Mouse (Mus musculus): ENCODE results near the gene Slc25a42. TPM values are rescaled to one million over a fixed set of nuclear protein-coding genes. Genes with fewer than 3 reads are reported as not detected.

Slc25a42 gene
- total RNA-seq (2014; rRNA removed) (12.0 and 17.1 TPM in 2 replicates), polyA plus RNA-seq (2015; fragmentation: Nextera tagmentation; extraction: Ambion mirVana) (8.2 and 8.3 TPM in 2 replicates)

- no peaks in the 10 kb centered on the region for H3K9me3 ChIP-seq (ENCODE audit: low read length)
- H3K4me2 ChIP-seq (ENCODE audit: low read depth, low read length): peak within 1 kb of the TSS; percentile 91
- DNase-seq (ENCODE audit: low spot score) (peak; percentile 99), ATAC-seq (peak; percentile 97)
- no peaks in the 10 kb centered on the region for H3K36me3 ChIP-seq (ENCODE audit: insufficient read depth, low read length)
- H3K27ac ChIP-seq: peak within 1 kb of the TSS; percentile 83
- 1% methylated on average over 66 of the region's 66 CpGs for WGBS
- peaks cover 3% of the 10 kb centered on the region; the same call in 1 of the 2 replicates for H3K27me3 ChIP-seq (ENCODE audit: insufficient read depth, low read length)
- no peaks in the 10 kb centered on the region for H3K4me1 ChIP-seq (ENCODE audit: insufficient read depth, low read length)
- H3K9ac ChIP-seq (replicated peaks; ENCODE audit: low read length): peak within 1 kb of the TSS; percentile 71
- TF ChIP-seq CTCF (IDR thresholded peaks at IDR 0.05; ENCODE audit: low read depth): no peak
- peak within 1 kb of the TSS; percentile 69 for H3K4me3 ChIP-seq (ENCODE audit: low read length)
Observed at GRCm38 (mm10) chr8:70212112-70213055, at the start of gene Slc25a42. TSS of gene Slc25a42 (minus strand) at chr8:70212305.

DNA sequence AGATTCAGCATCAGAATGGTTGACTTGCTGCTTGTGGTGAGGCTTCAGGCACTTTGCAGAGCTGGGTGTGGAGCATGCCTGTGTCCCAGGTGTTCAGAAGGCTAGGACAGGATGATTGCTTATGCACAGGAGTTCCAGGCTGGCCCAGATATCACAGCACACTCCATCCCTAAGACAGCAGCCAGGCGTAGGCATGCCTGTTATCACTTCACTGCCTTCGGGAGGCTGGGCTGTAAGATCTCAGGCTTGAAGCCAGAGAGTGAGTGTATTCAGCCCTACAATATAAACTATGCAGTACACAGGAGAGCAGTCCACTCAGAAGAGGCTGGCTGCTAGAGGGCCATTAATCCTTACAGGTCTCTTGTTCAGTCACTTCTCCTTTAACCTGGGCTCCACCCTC lies 46.9 kb upstream of the Slc25a42 start:
- no peak overlapping the region for H3K4me3 ChIP-seq (ENCODE audit: low read length)
- no peak for ATAC-seq
- H3K9ac ChIP-seq (replicated peaks; ENCODE audit: low read length): no peak overlapping the region
- DNase-seq (ENCODE audit: low spot score): no peak
- no peak overlapping the region for H3K27ac ChIP-seq
- H3K4me1 ChIP-seq (ENCODE audit: insufficient read depth, low read length): no peaks in the 10 kb centered on the region
- WGBS: 86% methylated on average over 2 of the region's 2 CpGs
- H3K36me3 ChIP-seq (ENCODE audit: insufficient read depth, low read length): peaks cover 79% of the 10 kb centered on the region
- no peaks in the 10 kb centered on the region for H3K27me3 ChIP-seq (ENCODE audit: insufficient read depth, low read length)
- H3K9me3 ChIP-seq (ENCODE audit: low read length): no peaks in the 10 kb centered on the region
- no peak overlapping the region for H3K4me2 ChIP-seq (ENCODE audit: low read depth, low read length)
- no peak for TF ChIP-seq CTCF (IDR thresholded peaks at IDR 0.05; ENCODE audit: low read depth)

DNA sequence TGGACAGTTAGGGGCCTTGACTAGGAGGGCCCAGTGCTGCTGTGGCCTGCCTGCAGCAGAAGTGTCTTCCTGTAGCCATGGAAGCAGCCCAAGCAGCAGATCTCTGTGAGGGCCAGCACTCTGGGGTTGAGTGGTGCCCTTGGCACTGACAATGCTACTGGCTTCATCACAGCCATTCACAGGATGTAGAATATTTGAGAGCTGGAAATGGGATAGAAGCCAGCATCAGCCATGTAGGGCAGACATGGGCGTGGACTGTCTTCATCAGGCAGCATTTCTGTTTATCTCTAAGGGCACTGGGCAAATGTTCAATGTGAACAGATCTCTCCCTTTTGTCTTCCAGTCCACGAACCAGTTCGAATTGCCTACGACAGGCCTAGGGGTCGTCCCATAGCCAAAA lies 46.5 kb upstream of the Slc25a42 start:
- TF ChIP-seq CTCF (IDR thresholded peaks at IDR 0.05; ENCODE audit: low read depth): no peak
- H3K27ac ChIP-seq: no peak overlapping the region
- no peaks in the 10 kb centered on the region for H3K4me1 ChIP-seq (ENCODE audit: insufficient read depth, low read length)
- WGBS: 86% methylated on average over 5 of the region's 5 CpGs
- H3K4me3 ChIP-seq (ENCODE audit: low read length): no peak overlapping the region
- no peaks in the 10 kb centered on the region for H3K27me3 ChIP-seq (ENCODE audit: insufficient read depth, low read length)
- DNase-seq (ENCODE audit: low spot score) (no peak), ATAC-seq (peak; percentile 44; the same call in 1 of the 2 replicates)
- H3K9me3 ChIP-seq (ENCODE audit: low read length): no peaks in the 10 kb centered on the region
- H3K4me2 ChIP-seq (ENCODE audit: low read depth, low read length): no peak overlapping the region
- peaks cover 79% of the 10 kb centered on the region for H3K36me3 ChIP-seq (ENCODE audit: insufficient read depth, low read length)
- H3K9ac ChIP-seq (replicated peaks; ENCODE audit: low read length): no peak overlapping the region

- ATAC-seq (no peak), DNase-seq (ENCODE audit: low spot score) (no peak)
- H3K9me3 ChIP-seq (ENCODE audit: low read length): no peaks in the 10 kb centered on the region
- no peak for TF ChIP-seq CTCF (IDR thresholded peaks at IDR 0.05; ENCODE audit: low read depth)
- peaks cover 80% of the 10 kb centered on the region for H3K36me3 ChIP-seq (ENCODE audit: insufficient read depth, low read length)
- no peaks in the 10 kb centered on the region for H3K4me1 ChIP-seq (ENCODE audit: insufficient read depth, low read length)
- no peak overlapping the region for H3K9ac ChIP-seq (replicated peaks; ENCODE audit: low read length)
- H3K27ac ChIP-seq: no peak overlapping the region
- no peak overlapping the region for H3K4me2 ChIP-seq (ENCODE audit: low read depth, low read length)
- no peaks in the 10 kb centered on the region for H3K27me3 ChIP-seq (ENCODE audit: insufficient read depth, low read length)
- 82% methylated on average over 3 of the region's 3 CpGs for WGBS
- no peak overlapping the region for H3K4me3 ChIP-seq (ENCODE audit: low read length)
Observed at GRCm38 (mm10) chr8:70257456-70257855, 45.4 kb upstream of the Slc25a42 start.

- DNase-seq (ENCODE audit: low spot score) (no peak), ATAC-seq (no peak)
- WGBS: 69% methylated on average over 1 of the region's 1 CpGs
- Histone ChIP-seq H3K9ac (replicated peaks; ENCODE audit: low read length) (no peak overlapping the region), H3K27ac (no peak overlapping the region), H3K4me2 (ENCODE audit: low read depth, low read length) (no peak overlapping the region), H3K36me3 (ENCODE audit: insufficient read depth, low read length) (peaks cover 85% of the 10 kb centered on the region), H3K4me3 (ENCODE audit: low read length) (no peak overlapping the region), H3K9me3 (ENCODE audit: low read length) (no peaks in the 10 kb centered on the region), H3K27me3 (ENCODE audit: insufficient read depth, low read length) (no peaks in the 10 kb centered on the region), H3K4me1 (ENCODE audit: insufficient read depth, low read length) (no peaks in the 10 kb centered on the region)
- TF ChIP-seq CTCF (IDR thresholded peaks at IDR 0.05; ENCODE audit: low read depth): peak; percentile 43
Observed at GRCm38 (mm10) chr8:70254628-70255027, 42.5 kb upstream of the Slc25a42 start.

- no peak overlapping the region for H3K9ac ChIP-seq (replicated peaks; ENCODE audit: low read length)
Observed at GRCm38 (mm10) chr8:70247841-70248240, 35.7 kb upstream of the Slc25a42 start.

DNA sequence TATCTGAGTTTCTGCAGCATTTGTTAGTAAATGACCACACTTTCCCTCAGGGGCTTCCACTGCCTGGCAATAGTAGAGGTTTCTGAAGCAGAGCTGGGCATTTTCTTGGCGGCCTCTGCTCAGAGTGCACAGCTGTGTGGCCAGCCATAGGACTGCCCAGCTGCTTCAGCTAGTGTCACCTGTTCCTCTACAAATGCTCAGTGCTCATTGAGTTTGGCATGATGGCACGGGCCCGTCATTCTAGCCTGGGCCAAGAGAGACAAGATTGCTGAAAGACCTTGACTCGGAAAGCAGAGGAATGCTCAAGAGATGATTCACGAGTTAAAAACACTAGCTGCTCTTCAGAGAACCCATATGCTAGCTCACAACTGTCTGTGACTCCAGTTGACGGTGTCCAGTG lies 34.5 kb upstream of the Slc25a42 start:
- Histone ChIP-seq H3K9ac (replicated peaks; ENCODE audit: low read length) (no peak overlapping the region), H3K36me3 (ENCODE audit: insufficient read depth, low read length) (peaks cover 60% of the 10 kb centered on the region), H3K4me1 (ENCODE audit: insufficient read depth, low read length) (no peaks in the 10 kb centered on the region), H3K9me3 (ENCODE audit: low read length) (no peaks in the 10 kb centered on the region), H3K27me3 (ENCODE audit: insufficient read depth, low read length) (no peaks in the 10 kb centered on the region), H3K27ac (no peak overlapping the region), H3K4me2 (ENCODE audit: low read depth, low read length) (no peak overlapping the region), H3K4me3 (ENCODE audit: low read length) (no peak overlapping the region)
- TF ChIP-seq CTCF (IDR thresholded peaks at IDR 0.05; ENCODE audit: low read depth): no peak
- no peak for ATAC-seq
- 84% methylated on average over 6 of the region's 6 CpGs for WGBS
- no peak for DNase-seq (ENCODE audit: low spot score)

More at GRCm38 (mm10) chr8:70247841-70248240, 35.7 kb upstream of the Slc25a42 start:
- H3K36me3 ChIP-seq (ENCODE audit: insufficient read depth, low read length): peaks cover 61% of the 10 kb centered on the region
- no peaks in the 10 kb centered on the region for H3K27me3 ChIP-seq (ENCODE audit: insufficient read depth, low read length)
- no peak for TF ChIP-seq CTCF (IDR thresholded peaks at IDR 0.05; ENCODE audit: low read depth)
- WGBS: 67% methylated on average over 3 of the region's 3 CpGs
- no peak overlapping the region for H3K4me3 ChIP-seq (ENCODE audit: low read length)
- H3K4me1 ChIP-seq (ENCODE audit: insufficient read depth, low read length): no peaks in the 10 kb centered on the region
- no peaks in the 10 kb centered on the region for H3K9me3 ChIP-seq (ENCODE audit: low read length)
- no peak overlapping the region for H3K4me2 ChIP-seq (ENCODE audit: low read depth, low read length)
- ATAC-seq: no peak
- DNase-seq (ENCODE audit: low spot score): peak; percentile 61
- H3K27ac ChIP-seq: no peak overlapping the region
